Mouse (Mus musculus) limb, embryonic 12.5 days (tissue): ENCODE data around the gene Acot12. TPM values are rescaled to one million over a fixed set of nuclear protein-coding genes. Genes with fewer than 3 reads are reported as not detected.
"Not testable (repeated sequence)": the region's sequence is repeated elsewhere in the genome, so short reads cannot be mapped to it uniquely, and the experiment has no call there.

Experiments
- ATAC-seq: fragments of 200-750 bp; cut with Nextera tagmentation; 2 replicates; pipeline ENCODE4 v1.8.0; 2017; ENCODE audit warnings: low read depth, moderate TSS enrichment; ENCODE audit not compliant: insufficient number of reproducible peaks, insufficient read depth, low FRiP score, low TSS enrichment
- H3K27ac ChIP-seq: fragments of 300-500 bp; sonication (generic); 2 replicates; pipeline ENCODE4 v1.5.1; 2016; ENCODE audit warnings: mild to moderate bottlenecking, moderate library complexity
- H3K27me3 ChIP-seq: fragments of 300-500 bp; sonication (generic); 2 replicates; pipeline ENCODE4 v1.6.1; 2016; ENCODE audit warnings: mild to moderate bottlenecking, moderate library complexity
- H3K36me3 ChIP-seq: fragments of 300-500 bp; sonication (generic); 2 replicates; pipeline ENCODE4 v1.6.1; 2016; ENCODE audit warnings: mild to moderate bottlenecking, moderate library complexity
- H3K4me1 ChIP-seq: fragments of 300-500 bp; sonication (generic); replicated peaks from 2 replicates; pipeline ENCODE4 v1.6.1; 2016
- H3K4me2 ChIP-seq: fragments of 300-500 bp; sonication (generic); 2 replicates; pipeline ENCODE4 v1.6.1; 2016; ENCODE audit warnings: mild to moderate bottlenecking, moderate library complexity
- H3K4me3 ChIP-seq: fragments of 300-500 bp; sonication (generic); replicated peaks from 2 replicates; pipeline ENCODE4 v1.5.1; 2016; ENCODE audit warnings: mild to moderate bottlenecking
- H3K9ac ChIP-seq: fragments of 300-500 bp; sonication (generic); replicated peaks from 2 replicates; pipeline ENCODE4 v1.6.1; 2016; ENCODE audit warnings: mild to moderate bottlenecking, moderate library complexity
- H3K9me3 ChIP-seq: fragments of 300-500 bp; sonication (generic); 2 replicates; pipeline ENCODE4 v1.6.1; 2016; ENCODE audit warnings: mild to moderate bottlenecking, moderate library complexity
- WGBS: fragments of 180-500 bp; shearing (Covaris S2); methylation state at CpG from one replicate; pipeline ENCODE4 v1.1.7; 2016; 5-methylcytosine and 5-hydroxymethylcytosine counted together
- polyA plus RNA-seq: library from polyadenylated mRNA; unstranded; fragments of >200 nt; fragmentation: Nextera tagmentation; extraction: Ambion mirVana; gene quantifications from 2 replicates; pipeline ENCODE4 v1.2.1, GENCODE M21; 2016

Acot12 gene
- polyA plus RNA-seq, 1 experiment from 2014 or later, result not detected

DNA sequence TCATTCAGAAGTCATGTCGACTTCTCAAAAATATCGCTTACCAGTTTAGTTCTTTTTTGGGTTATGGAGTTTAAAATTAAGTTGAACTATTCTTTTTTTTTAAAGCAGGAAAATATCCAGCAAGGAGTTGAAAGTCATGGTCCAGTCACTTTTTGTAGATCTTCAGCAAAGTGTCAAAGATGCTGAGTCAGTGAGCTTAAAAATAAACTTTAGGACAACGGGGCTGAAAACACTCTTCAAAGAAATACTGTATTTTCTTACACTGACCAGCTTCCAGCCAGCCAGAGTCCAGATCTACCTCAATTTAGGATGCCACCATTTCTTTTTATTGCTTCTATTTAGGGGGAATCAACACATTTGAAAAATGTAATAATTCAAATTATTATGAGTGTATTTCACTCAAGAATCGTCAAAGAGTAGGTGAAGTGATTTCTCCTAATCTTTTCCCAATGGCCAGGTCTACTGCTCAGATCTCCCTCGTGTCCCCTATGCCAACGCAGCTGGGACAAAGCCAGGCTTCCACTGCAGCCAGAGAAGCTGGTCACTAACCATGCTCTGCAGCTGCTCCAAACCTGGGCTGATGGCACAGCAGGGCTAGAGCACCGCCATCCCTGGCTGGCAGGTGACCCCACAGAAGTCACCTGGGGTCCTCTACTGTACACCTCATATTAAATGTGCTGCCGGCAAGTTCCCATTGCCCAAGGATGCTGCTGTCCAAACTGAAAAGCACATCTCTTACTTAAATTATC, 19.2 kb downstream of the Acot12 start:
- H3K9ac ChIP-seq, result no peak overlapping the region
- no peak for ATAC-seq

GRCm38 (mm10) chr13:91761654-91762445, 20.5 kb downstream of the Acot12 start:
- 91% methylated on average over 6 of the region's 6 CpGs for WGBS
- Histone ChIP-seq H3K4me1 (no peaks in the 10 kb centered on the region), H3K27ac (no peak overlapping the region), H3K4me3 (no peak overlapping the region), H3K9ac (no peak overlapping the region), H3K36me3 (no peaks in the 10 kb centered on the region), H3K4me2 (no peak overlapping the region), H3K27me3 (no peaks in the 10 kb centered on the region; the same call in 1 of the 2 replicates), H3K9me3 (no peaks in the 10 kb centered on the region)
- ATAC-seq, result no peak

More for the DNA sequence above, 19.2 kb downstream of the Acot12 start:
- Histone ChIP-seq H3K9me3 (no peaks in the 10 kb centered on the region), H3K27me3 (no peaks in the 10 kb centered on the region; the same call in 1 of the 2 replicates), H3K36me3 (no peaks in the 10 kb centered on the region), H3K27ac (no peak overlapping the region), H3K4me3 (no peak overlapping the region), H3K4me1 (no peaks in the 10 kb centered on the region), H3K4me2 (no peak overlapping the region)
- WGBS, result 89% methylated on average over 8 of the region's 8 CpGs

GRCm38 (mm10) chr13:91763654-91764053, 22.3 kb downstream of the Acot12 start:
- not testable (repeated sequence) for H3K9ac ChIP-seq, ATAC-seq, H3K9me3 ChIP-seq, H3K4me3 ChIP-seq, H3K36me3 ChIP-seq, H3K4me1 ChIP-seq, H3K27ac ChIP-seq, H3K27me3 ChIP-seq, H3K4me2 ChIP-seq
- 89% methylated on average over 3 of the region's 3 CpGs for WGBS

DNA sequence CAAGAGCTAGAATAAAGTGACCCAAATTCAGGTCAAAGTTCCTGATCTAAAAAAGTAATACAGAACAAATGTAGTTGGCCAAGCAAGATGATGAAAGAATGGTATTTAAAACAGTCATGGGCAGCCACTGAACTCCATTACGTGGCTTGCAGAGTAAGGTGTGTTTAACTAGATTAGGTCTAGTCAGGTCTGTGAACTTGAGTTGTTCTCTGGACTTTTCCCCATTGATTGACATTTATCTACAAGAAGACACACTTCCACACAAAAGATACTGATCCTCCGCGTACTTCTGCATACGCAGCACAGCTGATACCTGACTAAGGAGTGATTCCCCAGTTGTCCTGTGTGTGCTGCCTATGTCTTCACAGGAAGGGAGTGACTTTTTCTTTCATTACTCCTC, 24.3 kb downstream of the Acot12 start:
- Histone ChIP-seq H3K9me3 (no peaks in the 10 kb centered on the region), H3K9ac (no peak overlapping the region), H3K4me3 (no peak overlapping the region), H3K4me1 (no peaks in the 10 kb centered on the region), H3K27me3 (no peaks in the 10 kb centered on the region; the same call in 1 of the 2 replicates), H3K4me2 (no peak overlapping the region), H3K36me3 (no peaks in the 10 kb centered on the region), H3K27ac (no peak overlapping the region)
- WGBS, result 90% methylated on average over 4 of the region's 4 CpGs
- ATAC-seq, result no peak

GRCm38 (mm10) chr13:91768683-91769651, 27.7 kb downstream of the Acot12 start:
- 72% methylated on average over 9 of the region's 9 CpGs for WGBS
- H3K36me3 ChIP-seq, result no peaks in the 10 kb centered on the region
- H3K9me3 ChIP-seq, result no peaks in the 10 kb centered on the region
- no peaks in the 10 kb centered on the region for H3K4me1 ChIP-seq
- H3K27ac ChIP-seq, result no peak overlapping the region
- no peak overlapping the region for H3K4me2 ChIP-seq
- H3K9ac ChIP-seq, result no peak overlapping the region
- H3K27me3 ChIP-seq, result no peaks in the 10 kb centered on the region
- no peak for ATAC-seq
- H3K4me3 ChIP-seq, result no peak overlapping the region

DNA sequence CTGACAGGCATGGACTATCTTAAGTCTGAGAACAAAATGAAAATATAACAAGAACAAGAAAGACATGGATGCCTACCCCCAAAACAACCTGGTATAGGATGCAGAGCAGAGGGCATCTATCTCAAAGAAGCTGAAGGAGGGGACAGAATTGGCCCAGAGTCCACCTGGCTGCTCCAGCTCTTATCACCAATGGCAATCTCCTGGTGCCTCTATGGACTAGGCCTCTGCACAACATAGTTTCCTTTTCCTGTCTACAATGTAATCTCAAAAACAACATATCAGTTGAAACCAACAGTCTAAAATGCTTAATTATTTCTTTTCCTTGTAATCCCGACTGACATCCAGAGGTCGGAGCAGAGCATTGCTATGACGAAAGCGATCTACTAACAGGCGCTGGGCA, 36.8 kb downstream of the Acot12 start:
- 95% methylated on average over 5 of the region's 5 CpGs for WGBS
- H3K4me2 ChIP-seq, result no peak overlapping the region
- no peak for ATAC-seq
- H3K9me3 ChIP-seq, result no peaks in the 10 kb centered on the region
- H3K27me3 ChIP-seq, result no peaks in the 10 kb centered on the region
- no peaks in the 10 kb centered on the region for H3K36me3 ChIP-seq
- H3K4me1 ChIP-seq, result no peaks in the 10 kb centered on the region
- no peak overlapping the region for H3K27ac ChIP-seq
- H3K9ac ChIP-seq, result no peak overlapping the region
- H3K4me3 ChIP-seq, result no peak overlapping the region

- H3K4me2 ChIP-seq, result no peak overlapping the region
- H3K4me3 ChIP-seq, result no peak overlapping the region
- no peaks in the 10 kb centered on the region for H3K36me3 ChIP-seq
- no peaks in the 10 kb centered on the region for H3K9me3 ChIP-seq
- H3K27ac ChIP-seq, result no peak overlapping the region
- ATAC-seq, result no peak
- no peak overlapping the region for H3K9ac ChIP-seq
- H3K4me1 ChIP-seq, result no peaks in the 10 kb centered on the region
- no peaks in the 10 kb centered on the region for H3K27me3 ChIP-seq
These were observed 38.6 kb downstream of the Acot12 start for GRCm38 (mm10) chr13:91779892-91780291.

GRCm38 (mm10) chr13:91792035-91792434, 50.7 kb downstream of the Acot12 start:
- Histone ChIP-seq H3K27me3 (peaks cover 8% of the 10 kb centered on the region), H3K4me2 (no peak overlapping the region), H3K9ac (no peak overlapping the region), H3K4me1 (peaks cover 7% of the 10 kb centered on the region; the same call in 1 of the 2 replicates), H3K9me3 (no peaks in the 10 kb centered on the region), H3K27ac (no peak overlapping the region; the same call in 1 of the 2 replicates), H3K4me3 (no peak overlapping the region), H3K36me3 (peaks cover 30% of the 10 kb centered on the region)
- ATAC-seq, result no peak
- WGBS, result 52% methylated on average over 1 of the region's 1 CpGs

- Histone ChIP-seq H3K36me3 (peaks cover 58% of the 10 kb centered on the region), H3K4me3 (no peak overlapping the region), H3K27ac (no peak overlapping the region), H3K9me3 (no peaks in the 10 kb centered on the region), H3K9ac (no peak overlapping the region), H3K4me1 (peaks cover 7% of the 10 kb centered on the region; the same call in 1 of the 2 replicates), H3K27me3 (peaks cover 2% of the 10 kb centered on the region; the same call in 1 of the 2 replicates), H3K4me2 (no peak overlapping the region)
- no peak for ATAC-seq
- 97% methylated on average over 13 of the region's 13 CpGs for WGBS
These were observed 53.7 kb downstream of the Acot12 start for GRCm38 (mm10) chr13:91794926-91795436.

- H3K4me1 ChIP-seq, result peaks cover 7% of the 10 kb centered on the region; the same call in 1 of the 2 replicates
- H3K9me3 ChIP-seq, result no peaks in the 10 kb centered on the region
- H3K27ac ChIP-seq, result no peak overlapping the region
- no peaks in the 10 kb centered on the region; the same call in 1 of the 2 replicates for H3K27me3 ChIP-seq
- no peak overlapping the region for H3K4me3 ChIP-seq
- ATAC-seq, result no peak
- peaks cover 64% of the 10 kb centered on the region for H3K36me3 ChIP-seq
- H3K4me2 ChIP-seq, result no peak overlapping the region
- no peak overlapping the region for H3K9ac ChIP-seq
- 92% methylated on average over 10 of the region's 10 CpGs for WGBS
These were observed 54.3 kb downstream of the Acot12 start for GRCm38 (mm10) chr13:91795593-91795992.
